Mouse (Mus musculus) regulatory T cell (primary cell): ENCODE data around the gene Naaa.

Experiments
- in situ Hi-C: fragments of 300-600 bp; cut with MboI, MseI; formaldehyde crosslinking; loops from one replicate; pipeline ENCODE4 v1.15.1; 2025; ENCODE audit warnings: high pct_unique_total_duplicates

Naaa gene

GRCm38 (mm10) chr5:92215308-92215707 lies 62.7 kb downstream of the Naaa start, which contains the start of gene U90926:
Gene U90926, minus strand, starts transcription at chr5:92215408.
- in situ Hi-C loops = no loop called here

- in situ Hi-C loops = no loop called here
Measured at GRCm38 (mm10) chr5:92212231-92212630, 65.7 kb downstream of the Naaa start.

- in situ Hi-C loops = no loop called here
Measured at GRCm38 (mm10) chr5:92210205-92210604, 67.8 kb downstream of the Naaa start.
